Mouse (Mus musculus) intestine, postnatal 0 days (tissue): Measurements from ENCODE around the gene S100a8. TPM values are rescaled to one million over a fixed set of nuclear protein-coding genes. Genes with fewer than 3 reads are reported as not detected.

Experiments used
- ATAC-seq: fragments of 200-750 bp; cut with Nextera tagmentation; 2 replicates; pipeline ENCODE4 v1.8.0; 2017; ENCODE audit warnings: mild to moderate bottlenecking, moderate TSS enrichment, moderate library complexity
- H3K27ac ChIP-seq: fragments of 300-500 bp; sonication (generic); 2 replicates; pipeline ENCODE4 v1.5.1; 2014; ENCODE audit warnings: mild to moderate bottlenecking, low read depth, low read length, moderate library complexity
- H3K27me3 ChIP-seq: fragments of 300-500 bp; sonication (generic); replicated peaks from 2 replicates; pipeline ENCODE4 v1.6.1; 2014; ENCODE audit warnings: low read length, mixed read lengths; ENCODE audit not compliant: control insufficient read depth, insufficient read depth
- H3K36me3 ChIP-seq: fragments of 300-500 bp; sonication (generic); 2 replicates; pipeline ENCODE4 v1.6.1; 2014; ENCODE audit warnings: mild to moderate bottlenecking, moderate library complexity; ENCODE audit not compliant: control insufficient read depth, insufficient read depth
- H3K4me1 ChIP-seq: fragments of 300-500 bp; sonication (generic); replicated peaks from 2 replicates; pipeline ENCODE4 v1.6.1; 2014; ENCODE audit warnings: antibody characterized with exemption, low read length, mixed read lengths; ENCODE audit not compliant: control insufficient read depth, insufficient read depth
- H3K4me2 ChIP-seq: fragments of 300-500 bp; sonication (generic); replicated peaks from 2 replicates; pipeline ENCODE4 v1.6.1; 2014; ENCODE audit warnings: low read depth, mild to moderate bottlenecking, moderate library complexity
- H3K4me3 ChIP-seq: fragments of 300-500 bp; sonication (generic); 2 replicates; pipeline ENCODE4 v1.5.1; 2014; ENCODE audit warnings: low read depth, low read length
- H3K9ac ChIP-seq: fragments of 300-500 bp; sonication (generic); 2 replicates; pipeline ENCODE4 v1.6.1; 2014; ENCODE audit warnings: mild to moderate bottlenecking, low read depth, low read length
- H3K9me3 ChIP-seq: fragments of 300-500 bp; sonication (generic); 2 replicates; pipeline ENCODE4 v1.6.1; 2016; ENCODE audit warnings: mixed run types; ENCODE audit not compliant: control insufficient read depth
- CTCF ChIP-seq: sonication (generic); IDR thresholded peaks from 2 replicates; pipeline ENCODE4 v1.5.1; 2016; ENCODE audit warnings: low read depth, mild to moderate bottlenecking, control low read depth, antibody characterized with exemption, moderate library complexity
- WGBS: fragments of 180-500 bp; shearing (Covaris S2); extraction: QIAGEN DNeasy Blood & Tissue Kit; methylation state at CpG from one replicate; pipeline ENCODE4 v1.1.7; 2014; 5-methylcytosine and 5-hydroxymethylcytosine counted together
- polyA plus RNA-seq: library from polyadenylated mRNA; unstranded; fragments of >200 nt; fragmentation: Nextera tagmentation; extraction: Ambion mirVana; gene quantifications from 2 replicates; pipeline ENCODE4 v1.2.1, GENCODE M21; 2015

Gene S100a8
- polyA plus RNA-seq, 1 experiment from 2014 or later: 4.6 TPM

DNA sequence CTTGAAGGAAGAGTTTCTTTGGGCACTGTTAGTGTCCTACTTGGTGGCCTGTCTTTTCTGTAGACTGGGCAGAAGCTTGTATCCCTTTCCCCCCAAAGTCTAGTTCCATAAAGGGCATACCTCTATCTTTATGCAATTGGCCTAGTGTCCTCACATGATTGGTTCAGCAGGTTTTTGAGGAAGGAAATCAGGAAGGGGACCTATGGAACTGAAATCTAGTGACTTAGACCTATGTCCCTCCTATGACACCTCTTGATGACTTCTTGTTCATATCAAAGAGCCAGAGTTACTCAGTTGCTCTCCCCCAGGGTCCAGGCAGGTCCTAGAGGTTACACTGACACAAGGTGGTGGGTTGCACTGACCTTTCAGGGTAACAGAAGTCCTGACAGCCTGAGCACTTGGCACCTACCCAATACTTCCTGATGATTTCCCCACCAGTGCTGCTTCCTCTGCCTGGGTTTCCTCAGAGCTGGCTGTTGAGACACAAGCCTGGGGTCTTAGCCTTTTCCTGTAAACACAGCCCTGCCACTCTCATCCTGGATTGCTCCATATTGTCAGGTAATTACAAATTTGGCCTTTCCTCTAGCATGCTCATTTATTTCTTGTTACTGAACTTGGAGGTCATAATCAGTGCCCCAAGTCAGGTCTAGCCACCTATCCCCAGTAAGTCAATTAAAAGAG lies 9.3 kb upstream of the S100a8 start:
- Histone ChIP-seq H3K4me1 (no peaks in the 10 kb centered on the region), H3K36me3 (no peaks in the 10 kb centered on the region), H3K9ac (no peak overlapping the region), H3K27ac (no peak overlapping the region), H3K4me2 (no peak overlapping the region), H3K27me3 (no peaks in the 10 kb centered on the region), H3K9me3 (no peaks in the 10 kb centered on the region), H3K4me3 (no peak overlapping the region)
- no peak for ATAC-seq
- TF ChIP-seq CTCF: no peak

DNA sequence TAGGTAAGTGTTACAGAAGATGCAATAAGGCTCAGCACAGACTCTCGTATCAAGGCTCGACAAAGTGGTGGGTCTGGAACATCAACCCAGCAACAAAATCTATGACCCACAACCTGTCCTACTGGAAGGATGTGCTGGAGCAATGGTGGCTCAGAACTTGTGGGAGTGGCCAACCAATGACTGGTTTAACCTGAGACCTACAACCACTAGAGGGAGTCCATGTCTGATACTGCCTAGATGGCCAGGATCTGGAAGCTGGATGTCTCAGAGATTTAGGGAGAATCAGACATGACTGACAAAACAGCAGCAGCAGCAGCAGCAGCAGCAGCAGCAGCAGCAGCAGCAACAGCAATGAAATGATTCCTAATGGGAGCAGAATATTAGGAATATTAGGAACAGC lies 4.6 kb upstream of the S100a8 start:
- no peak for ATAC-seq
- 76% methylated on average over 2 of the region's 2 CpGs for WGBS

GRCm38 (mm10) chr3:90678656-90679055 lies 9.9 kb downstream of the S100a8 start:
- no peak for TF ChIP-seq CTCF
- no peaks in the 10 kb centered on the region; the same call in 1 of the 2 replicates for H3K9me3 ChIP-seq
- no peak overlapping the region for H3K4me3 ChIP-seq
- H3K4me1 ChIP-seq: no peaks in the 10 kb centered on the region
- H3K4me2 ChIP-seq: no peak overlapping the region
- WGBS: 61% methylated on average over 3 of the region's 3 CpGs
- H3K9ac ChIP-seq: no peak overlapping the region
- no peaks in the 10 kb centered on the region for H3K36me3 ChIP-seq
- no peaks in the 10 kb centered on the region for H3K27me3 ChIP-seq
- ATAC-seq: no peak
- no peak overlapping the region for H3K27ac ChIP-seq

More for the DNA sequence above, 4.6 kb upstream of the S100a8 start:
- Histone ChIP-seq H3K9me3 (no peaks in the 10 kb centered on the region), H3K4me2 (no peak overlapping the region), H3K4me3 (no peak overlapping the region), H3K27me3 (no peaks in the 10 kb centered on the region), H3K4me1 (no peaks in the 10 kb centered on the region), H3K27ac (no peak overlapping the region), H3K36me3 (no peaks in the 10 kb centered on the region), H3K9ac (no peak overlapping the region)
- peak; percentile 67 for TF ChIP-seq CTCF

DNA sequence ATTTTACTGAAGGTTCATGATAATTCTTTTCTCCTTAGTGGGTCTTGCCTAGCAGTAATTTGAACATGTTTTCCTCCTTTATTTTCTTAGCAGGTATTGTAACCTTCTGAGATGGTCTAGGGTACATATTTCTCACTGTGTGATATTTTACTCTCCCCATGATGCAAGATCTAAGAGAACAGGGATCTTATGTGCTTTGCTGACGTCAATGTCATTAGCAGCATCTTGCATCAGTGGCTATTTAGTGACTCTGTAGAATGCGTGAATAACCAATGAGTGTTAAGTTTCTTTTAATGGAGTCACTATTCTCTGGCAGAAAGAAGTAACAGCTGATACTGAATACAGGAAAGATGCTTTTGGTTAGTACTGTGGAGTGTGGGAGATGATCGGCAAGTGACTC lies 15.2 kb downstream of the S100a8 start:
- no peak for ATAC-seq
- H3K9me3 ChIP-seq: no peaks in the 10 kb centered on the region
- no peaks in the 10 kb centered on the region for H3K36me3 ChIP-seq
- H3K9ac ChIP-seq: no peak overlapping the region
- TF ChIP-seq CTCF: no peak
- WGBS: 86% methylated on average over 3 of the region's 3 CpGs
- H3K4me2 ChIP-seq: no peak overlapping the region
- no peak overlapping the region for H3K4me3 ChIP-seq
- H3K27ac ChIP-seq: no peak overlapping the region
- H3K4me1 ChIP-seq: no peaks in the 10 kb centered on the region
- no peaks in the 10 kb centered on the region for H3K27me3 ChIP-seq

- H3K4me2 ChIP-seq: no peak overlapping the region
- H3K27ac ChIP-seq: no peak overlapping the region
- H3K9me3 ChIP-seq: no peaks in the 10 kb centered on the region
- no peak overlapping the region for H3K4me3 ChIP-seq
- H3K36me3 ChIP-seq: no peaks in the 10 kb centered on the region
- ATAC-seq: no peak
- 83% methylated on average over 2 of the region's 2 CpGs for WGBS
- no peaks in the 10 kb centered on the region for H3K27me3 ChIP-seq
- no peak for TF ChIP-seq CTCF
- no peak overlapping the region for H3K9ac ChIP-seq
- no peaks in the 10 kb centered on the region for H3K4me1 ChIP-seq
Observed at GRCm38 (mm10) chr3:90686835-90687234, 18.1 kb downstream of the S100a8 start.

DNA sequence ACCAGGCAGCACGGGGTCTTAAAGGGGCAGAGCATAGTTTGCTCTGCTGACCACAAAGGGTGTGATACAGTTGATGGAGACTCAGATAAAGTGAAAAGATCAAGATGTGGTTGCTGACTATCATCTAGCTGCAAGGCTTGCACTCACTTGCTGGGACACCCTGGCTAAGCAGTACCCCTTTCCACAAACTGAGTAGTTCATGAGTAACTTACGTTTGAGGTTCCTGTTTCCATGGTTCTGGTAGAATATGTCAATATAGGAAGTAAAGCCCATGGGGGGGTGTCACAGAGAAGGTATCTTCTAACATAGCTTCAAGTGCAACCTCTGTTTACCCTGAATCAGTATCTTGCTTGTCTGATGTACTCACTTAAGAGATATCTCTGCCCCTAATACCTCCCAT lies 24.7 kb downstream of the S100a8 start:
- Histone ChIP-seq H3K9ac (no peak overlapping the region), H3K27me3 (no peaks in the 10 kb centered on the region), H3K36me3 (no peaks in the 10 kb centered on the region), H3K4me1 (no peaks in the 10 kb centered on the region), H3K9me3 (no peaks in the 10 kb centered on the region), H3K4me3 (no peak overlapping the region), H3K4me2 (no peak overlapping the region), H3K27ac (no peak overlapping the region)
- WGBS: 68% methylated on average over 2 of the region's 2 CpGs
- no peak for TF ChIP-seq CTCF
- no peak for ATAC-seq

GRCm38 (mm10) chr3:90695613-90696012 lies 26.8 kb downstream of the S100a8 start, which contains the start of gene S100a9:
TSS of gene S100a9 (minus strand) at chr3:90695721.
- no peak for TF ChIP-seq CTCF
- no peak within 1 kb of the TSS for H3K9ac ChIP-seq
- no peak within 1 kb of the TSS for H3K4me2 ChIP-seq
- H3K27ac ChIP-seq: no peak within 1 kb of the TSS
- H3K9me3 ChIP-seq: no peaks in the 10 kb centered on the region
- no peaks in the 10 kb centered on the region for H3K36me3 ChIP-seq
- ATAC-seq: no peak
- 56% methylated on average over 3 of the region's 3 CpGs for WGBS
- no peaks in the 10 kb centered on the region for H3K4me1 ChIP-seq
- H3K4me3 ChIP-seq: no peak within 1 kb of the TSS
- H3K27me3 ChIP-seq: no peaks in the 10 kb centered on the region
